Mouse (Mus musculus) erythroblast, embryonic 14.5 days (primary cell): Measurements from ENCODE around the gene Prmt8.

ENCODE experiments used
- GATA1 ChIP-seq: IDR thresholded peaks from 2 replicates; pipeline ENCODE4 v1.6.1; 2012; ENCODE audit warnings: low read length, inconsistent platforms, mixed read lengths
- TAL1 ChIP-seq: IDR thresholded peaks from 3 replicates; pipeline ENCODE4 v1.6.1; 2012; ENCODE audit warnings: low read length, inconsistent platforms, mixed read lengths

DNA sequence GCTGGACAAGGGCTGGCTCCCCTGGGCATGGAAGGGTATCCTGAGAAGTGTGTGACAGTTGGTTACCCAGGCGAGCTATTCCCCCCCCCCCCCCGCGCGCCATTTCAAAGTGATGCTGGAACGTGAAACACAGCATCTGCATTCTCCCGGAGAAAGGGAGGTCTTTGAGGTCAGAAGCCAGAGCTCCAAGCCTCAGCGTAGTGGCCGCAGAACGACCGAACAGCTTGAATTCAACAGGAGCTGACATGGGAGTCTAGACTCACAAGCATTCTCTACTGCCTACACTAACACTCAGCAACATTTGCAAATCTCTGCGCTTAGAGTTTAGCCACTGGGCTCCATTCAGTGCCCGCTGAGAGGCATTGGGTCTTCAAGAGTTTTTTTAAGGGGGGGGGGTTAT is 32.9 kb upstream of the Prmt8 start:
- TF ChIP-seq GATA1 (no peak), TAL1 (no peak)
